Mouse (Mus musculus): Measurements from ENCODE around the gene Stard7. TPM values are rescaled to one million over a fixed set of nuclear protein-coding genes. Genes with fewer than 3 reads are reported as not detected.

Gene Stard7
- polyA plus RNA-seq, 1 experiment from 2014 or later: 41.7 TPM

DNA sequence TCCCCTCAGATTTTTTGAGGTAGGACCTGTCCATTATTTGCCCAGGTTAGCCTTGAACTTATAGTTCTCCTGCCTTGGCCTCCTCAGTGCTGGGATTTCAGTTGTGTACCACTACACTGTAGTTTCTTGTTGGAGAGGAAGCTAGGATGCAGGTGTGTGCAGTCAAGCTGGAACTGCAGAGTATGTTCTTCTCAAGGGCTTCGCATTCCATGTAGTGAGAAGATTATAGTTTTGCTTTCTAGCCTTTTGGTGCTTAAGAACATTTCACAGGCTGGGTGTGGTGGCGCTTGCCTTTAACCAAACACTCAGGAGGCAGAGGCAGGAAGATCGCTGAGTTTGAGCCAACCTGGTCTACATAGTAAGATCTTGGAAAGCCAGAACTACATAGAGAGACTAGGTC is 2.8 kb downstream of the Stard7 start:
- Histone ChIP-seq H3K36me3 (replicated peaks; ENCODE audit: insufficient read depth, low read length) (no peaks in the 10 kb centered on the region), H3K4me1 (ENCODE audit: insufficient read depth) (peaks cover 22% of the 10 kb centered on the region), H3K27ac (ENCODE audit: low read depth) (no peak overlapping the region), H3K9ac (replicated peaks) (no peak overlapping the region), H3K4me3 (ENCODE audit: low read depth, low read length) (no peak overlapping the region), H3K9me3 (ENCODE audit: low read length) (no peaks in the 10 kb centered on the region), H3K27me3 (ENCODE audit: insufficient read depth, low read length) (no peaks in the 10 kb centered on the region), H3K4me2 (ENCODE audit: low read depth, low read length) (peak overlapping the region; percentile 30; the same call in 1 of the 2 replicates)
- ATAC-seq: no peak
- no peak for DNase-seq
- TF ChIP-seq EP300 (IDR thresholded peaks at IDR 0.05; ENCODE audit: low read depth) (no peak), CTCF (IDR thresholded peaks at IDR 0.05; ENCODE audit: low read depth) (no peak)
- 92% methylated on average over 3 of the region's 3 CpGs for WGBS (ENCODE audit: insufficient replicate concordance)

DNA sequence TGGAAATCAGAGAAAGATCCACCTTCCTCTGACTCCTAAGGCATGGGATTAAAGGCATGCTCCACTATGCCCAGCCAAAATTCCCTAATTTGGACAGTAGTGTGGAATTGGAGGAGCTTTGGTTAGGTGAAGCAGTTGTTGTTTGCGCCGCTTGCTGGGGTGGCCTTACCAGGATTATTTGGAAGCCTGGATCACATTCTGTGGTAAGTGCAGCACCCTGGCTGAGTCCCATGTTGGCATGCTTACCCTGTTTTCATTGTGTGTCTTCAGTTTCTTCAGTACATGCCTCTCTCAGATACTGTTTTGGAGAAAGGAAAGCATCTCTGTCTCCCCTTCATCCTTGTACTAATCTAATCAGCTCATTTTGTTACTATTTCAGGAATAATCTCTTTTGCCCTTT is 4.6 kb downstream of the Stard7 start:
- no peaks in the 10 kb centered on the region for H3K27me3 ChIP-seq (ENCODE audit: insufficient read depth, low read length)
- WGBS (ENCODE audit: insufficient replicate concordance): 77% methylated on average over 2 of the region's 2 CpGs
- 0 out of 2 replicates have a peak overlapping the region, but pooled peaks have one; percentile 18 for H3K27ac ChIP-seq (ENCODE audit: low read depth)
- no peak for TF ChIP-seq CTCF (IDR thresholded peaks at IDR 0.05; ENCODE audit: low read depth)
- no peak for TF ChIP-seq EP300 (IDR thresholded peaks at IDR 0.05; ENCODE audit: low read depth)
- no peaks in the 10 kb centered on the region for H3K9me3 ChIP-seq (ENCODE audit: low read length)
- H3K4me3 ChIP-seq (ENCODE audit: low read depth, low read length): no peak overlapping the region
- no peak overlapping the region for H3K9ac ChIP-seq (replicated peaks)
- peaks cover 24% of the 10 kb centered on the region for H3K4me1 ChIP-seq (ENCODE audit: insufficient read depth)
- peak overlapping the region; percentile 22; the same call in 1 of the 2 replicates for H3K4me2 ChIP-seq (ENCODE audit: low read depth, low read length)
- no peaks in the 10 kb centered on the region for H3K36me3 ChIP-seq (replicated peaks; ENCODE audit: insufficient read depth, low read length)
- ATAC-seq (no peak), DNase-seq (no peak)

- no peak for TF ChIP-seq CTCF (IDR thresholded peaks at IDR 0.05; ENCODE audit: low read depth)
- no peak for TF ChIP-seq EP300 (IDR thresholded peaks at IDR 0.05; ENCODE audit: low read depth)
- Histone ChIP-seq H3K9ac (replicated peaks) (no peak overlapping the region; the same call in 1 of the 2 replicates), H3K27ac (ENCODE audit: low read depth) (no peak overlapping the region), H3K27me3 (ENCODE audit: insufficient read depth, low read length) (no peaks in the 10 kb centered on the region), H3K4me3 (ENCODE audit: low read depth, low read length) (no peak overlapping the region), H3K9me3 (ENCODE audit: low read length) (no peaks in the 10 kb centered on the region), H3K4me1 (ENCODE audit: insufficient read depth) (peaks cover 24% of the 10 kb centered on the region), H3K36me3 (replicated peaks; ENCODE audit: insufficient read depth, low read length) (no peaks in the 10 kb centered on the region), H3K4me2 (ENCODE audit: low read depth, low read length) (no peak overlapping the region)
- DNase-seq: no peak
- ATAC-seq: no peak
- WGBS (ENCODE audit: insufficient replicate concordance): 70% methylated on average over 5 of the region's 5 CpGs
Observed at GRCm38 (mm10) chr2:127275551-127276320, 5.7 kb downstream of the Stard7 start.

- no peaks in the 10 kb centered on the region for H3K27me3 ChIP-seq (ENCODE audit: insufficient read depth, low read length)
- H3K4me1 ChIP-seq (ENCODE audit: insufficient read depth): peaks cover 21% of the 10 kb centered on the region
- no peak overlapping the region for H3K9ac ChIP-seq (replicated peaks)
- no peak for TF ChIP-seq EP300 (IDR thresholded peaks at IDR 0.05; ENCODE audit: low read depth)
- no peak for TF ChIP-seq CTCF (IDR thresholded peaks at IDR 0.05; ENCODE audit: low read depth)
- no peak overlapping the region for H3K4me3 ChIP-seq (ENCODE audit: low read depth, low read length)
- no peak for ATAC-seq
- DNase-seq: no peak
- no peak overlapping the region for H3K4me2 ChIP-seq (ENCODE audit: low read depth, low read length)
- H3K9me3 ChIP-seq (ENCODE audit: low read length): no peaks in the 10 kb centered on the region
- no peak overlapping the region for H3K27ac ChIP-seq (ENCODE audit: low read depth)
- no peaks in the 10 kb centered on the region for H3K36me3 ChIP-seq (replicated peaks; ENCODE audit: insufficient read depth, low read length)
Observed at GRCm38 (mm10) chr2:127278162-127278561, 8.1 kb downstream of the Stard7 start.

GRCm38 (mm10) chr2:127292250-127292649 is 22.2 kb downstream of the Stard7 start:
- no peaks in the 10 kb centered on the region for H3K4me1 ChIP-seq (ENCODE audit: insufficient read depth)
- H3K27me3 ChIP-seq (ENCODE audit: insufficient read depth, low read length): no peaks in the 10 kb centered on the region
- TF ChIP-seq CTCF (IDR thresholded peaks at IDR 0.05; ENCODE audit: low read depth) (no peak), EP300 (IDR thresholded peaks at IDR 0.05; ENCODE audit: low read depth) (no peak)
- peaks cover 58% of the 10 kb centered on the region for H3K36me3 ChIP-seq (replicated peaks; ENCODE audit: insufficient read depth, low read length)
- no peak overlapping the region for H3K4me3 ChIP-seq (ENCODE audit: low read depth, low read length)
- no peak for ATAC-seq
- H3K9ac ChIP-seq (replicated peaks): no peak overlapping the region
- WGBS (ENCODE audit: insufficient replicate concordance): 81% methylated on average over 4 of the region's 4 CpGs
- no peaks in the 10 kb centered on the region for H3K9me3 ChIP-seq (ENCODE audit: low read length)
- DNase-seq: no peak
- no peak overlapping the region for H3K4me2 ChIP-seq (ENCODE audit: low read depth, low read length)
- no peak overlapping the region for H3K27ac ChIP-seq (ENCODE audit: low read depth)

- Histone ChIP-seq H3K4me1 (ENCODE audit: insufficient read depth) (0 out of 2 replicates have a peak, but pooled peaks cover 3% of the 10 kb centered on the region), H3K36me3 (replicated peaks; ENCODE audit: insufficient read depth, low read length) (peaks cover 68% of the 10 kb centered on the region), H3K9me3 (ENCODE audit: low read length) (no peaks in the 10 kb centered on the region), H3K27ac (ENCODE audit: low read depth) (no peak overlapping the region), H3K4me2 (ENCODE audit: low read depth, low read length) (no peak overlapping the region), H3K9ac (replicated peaks) (no peak overlapping the region), H3K4me3 (ENCODE audit: low read depth, low read length) (no peak overlapping the region), H3K27me3 (ENCODE audit: insufficient read depth, low read length) (no peaks in the 10 kb centered on the region)
- no peak for TF ChIP-seq EP300 (IDR thresholded peaks at IDR 0.05; ENCODE audit: low read depth)
- no peak for TF ChIP-seq CTCF (IDR thresholded peaks at IDR 0.05; ENCODE audit: low read depth)
- 85% methylated on average over 7 of the region's 7 CpGs for WGBS (ENCODE audit: insufficient replicate concordance)
- DNase-seq (no peak), ATAC-seq (no peak)
Observed at GRCm38 (mm10) chr2:127297001-127297805, 27.2 kb downstream of the Stard7 start.
